Mouse (Mus musculus) c-Kit-negative CD71-positive TER-119-positive erythroid progenitor cells, embryonic 14.5 days (primary cell): Measurements from ENCODE around the gene Dcp1b.

Source experiments
- DNase-seq: peaks from one replicate; pipeline ENCODE4 v3.0.0-alpha.2; 2013; ENCODE audit warnings: low read depth, low spot score

Gene Dcp1b

DNA sequence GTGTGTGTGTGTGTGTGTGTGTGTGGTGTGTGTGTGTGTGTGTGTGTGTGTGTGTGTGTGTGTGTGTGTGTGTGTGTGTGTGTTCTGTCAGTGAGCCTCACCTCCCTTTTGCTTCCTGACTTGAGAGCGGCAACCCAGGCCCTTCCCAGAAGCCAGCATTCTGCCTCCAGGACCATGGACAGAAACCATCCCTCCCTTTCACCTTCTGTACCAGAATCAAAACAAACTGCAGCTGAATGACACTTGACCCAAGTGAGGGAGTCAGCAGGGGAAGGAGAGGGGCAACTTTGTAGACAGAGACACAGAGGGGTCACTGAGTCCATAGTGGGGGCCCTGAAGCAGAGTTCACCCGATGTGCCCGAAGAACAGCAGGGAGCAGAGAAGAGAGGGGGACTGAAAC is 58.0 kb downstream of the Dcp1b start:
- DNase-seq: no peak

DNA sequence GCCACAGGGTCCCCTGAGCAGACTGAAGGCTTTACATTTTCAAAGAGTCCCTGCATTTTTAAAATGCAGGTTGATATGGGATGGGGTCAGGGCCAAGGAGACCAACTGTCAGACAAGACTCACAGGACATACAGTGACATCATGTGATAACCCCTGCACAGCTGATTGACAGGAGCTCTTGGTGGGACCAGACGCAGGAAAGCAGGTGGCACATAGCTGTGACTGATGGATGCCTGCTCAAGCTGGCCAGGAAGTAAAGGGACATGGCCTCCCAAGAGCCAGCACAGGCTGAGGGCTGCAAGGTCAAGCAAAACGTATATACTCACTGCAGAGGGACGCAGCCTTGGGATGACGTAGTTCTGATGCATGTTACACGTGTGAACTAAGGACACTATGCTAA is 60.4 kb downstream of the Dcp1b start:
- no peak for DNase-seq

GRCm38 (mm10) chr6:119236241-119236640 is 61.2 kb downstream of the Dcp1b start, which contains the start of gene Cacna2d4:
TSS of gene Cacna2d4 (plus strand) at chr6:119236526.
- DNase-seq: no peak

DNA sequence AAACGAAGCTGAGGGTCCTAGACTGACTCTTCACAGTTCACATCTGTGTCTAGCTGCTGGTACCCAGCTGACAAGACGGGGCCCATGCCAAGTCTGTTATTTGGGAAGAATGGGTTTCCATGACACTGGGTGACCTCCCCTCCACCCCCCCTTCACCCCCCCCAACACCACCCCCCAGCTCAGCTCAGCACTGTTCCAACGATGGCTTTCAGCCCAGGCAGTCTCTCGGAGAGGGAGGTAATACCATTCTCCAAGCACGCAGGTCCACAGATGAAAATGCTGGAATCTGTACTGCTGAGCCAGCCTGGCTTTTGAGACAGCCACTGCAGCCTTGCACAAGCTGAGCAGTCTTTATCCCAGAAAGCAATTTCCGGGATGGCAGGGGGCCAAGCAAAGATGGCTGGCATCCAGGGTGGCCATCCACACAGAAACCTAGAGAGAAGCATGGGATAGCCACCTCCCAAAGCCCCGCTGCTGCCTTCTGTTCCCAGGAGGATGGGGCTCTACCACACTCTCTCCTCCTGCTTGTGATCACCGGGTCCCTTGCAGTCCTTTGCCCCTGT is 62.5 kb downstream of the Dcp1b start:
- no peak for DNase-seq

DNA sequence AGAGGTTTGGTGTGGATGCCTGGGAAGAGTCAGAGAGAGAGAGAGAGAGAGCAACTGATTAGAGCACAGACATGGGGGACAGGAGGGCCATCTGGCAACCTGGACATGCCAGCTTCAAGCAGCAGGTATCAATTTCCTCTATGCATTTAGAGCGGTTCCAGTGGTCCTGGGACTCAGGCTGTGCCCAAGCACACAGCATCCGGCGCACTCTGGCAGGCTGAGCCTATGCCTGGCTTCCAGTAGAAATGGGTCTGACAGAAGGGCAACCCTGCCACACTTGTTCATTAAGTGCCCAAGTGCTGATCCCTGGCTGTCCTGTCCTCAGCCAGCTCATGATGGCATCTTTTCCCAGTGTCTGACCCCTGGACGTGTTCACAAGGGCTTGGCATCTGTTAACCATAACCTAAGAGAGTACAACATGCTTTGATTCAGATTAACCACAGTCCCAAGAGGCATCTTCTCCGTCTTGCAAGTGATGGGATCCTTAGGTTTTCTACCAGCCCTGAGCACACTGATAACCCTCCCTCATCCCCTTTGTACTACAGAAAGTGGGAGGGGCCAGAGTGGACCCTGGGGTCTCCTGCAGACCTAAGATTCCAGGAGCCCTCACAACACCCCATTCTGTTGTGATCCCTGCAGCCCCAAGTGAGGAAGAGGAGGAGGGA is 64.4 kb downstream of the Dcp1b start:
- no peak for DNase-seq

GRCm38 (mm10) chr6:119240256-119240655 is 65.2 kb downstream of the Dcp1b start:
- no peak for DNase-seq

DNA sequence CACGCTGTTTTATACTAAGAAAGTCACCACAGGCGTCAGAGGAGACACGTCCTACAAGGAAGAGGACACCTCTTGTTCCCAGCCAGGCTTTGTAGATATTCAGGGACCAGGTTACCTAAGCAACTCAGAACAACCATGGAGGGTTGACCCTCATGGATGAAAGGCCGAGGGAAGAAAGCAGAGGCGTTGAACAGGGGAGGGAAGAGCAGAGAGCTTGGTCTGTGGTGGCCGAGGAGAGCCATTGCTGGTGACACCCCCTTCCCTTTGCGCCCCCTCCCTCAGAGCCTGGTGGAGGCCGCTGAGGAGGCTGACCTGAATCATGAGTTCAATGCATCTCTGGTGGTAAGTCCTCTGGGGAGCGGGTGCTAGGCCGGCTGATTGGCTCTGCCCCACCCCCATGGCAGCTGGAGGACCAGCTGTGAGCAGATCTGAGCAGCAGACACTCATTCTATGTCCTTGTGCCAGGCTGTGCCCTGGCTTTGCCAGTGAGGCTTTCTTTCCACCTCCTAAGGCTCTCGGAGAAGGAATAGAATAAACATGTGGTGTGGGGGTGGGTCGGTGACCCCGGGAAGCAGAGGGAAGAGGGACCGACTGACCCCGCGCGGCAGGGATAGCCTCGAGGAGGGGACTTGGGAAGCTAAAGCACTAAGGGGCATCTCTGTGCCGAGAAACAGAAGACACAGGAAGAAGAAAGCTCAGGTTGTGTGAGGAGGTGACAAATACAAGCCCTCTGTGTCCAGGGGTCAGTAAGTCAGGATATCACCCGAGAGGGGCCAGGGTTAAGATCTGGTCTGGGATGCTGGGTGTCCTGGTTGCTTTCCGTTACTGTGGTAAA is 66.0 kb downstream of the Dcp1b start:
- no peak for DNase-seq

- no peak for DNase-seq
These were observed 71.0 kb downstream of the Dcp1b start for GRCm38 (mm10) chr6:119246082-119246481.

GRCm38 (mm10) chr6:119248578-119248977 is 73.5 kb downstream of the Dcp1b start:
- DNase-seq: no peak

DNA sequence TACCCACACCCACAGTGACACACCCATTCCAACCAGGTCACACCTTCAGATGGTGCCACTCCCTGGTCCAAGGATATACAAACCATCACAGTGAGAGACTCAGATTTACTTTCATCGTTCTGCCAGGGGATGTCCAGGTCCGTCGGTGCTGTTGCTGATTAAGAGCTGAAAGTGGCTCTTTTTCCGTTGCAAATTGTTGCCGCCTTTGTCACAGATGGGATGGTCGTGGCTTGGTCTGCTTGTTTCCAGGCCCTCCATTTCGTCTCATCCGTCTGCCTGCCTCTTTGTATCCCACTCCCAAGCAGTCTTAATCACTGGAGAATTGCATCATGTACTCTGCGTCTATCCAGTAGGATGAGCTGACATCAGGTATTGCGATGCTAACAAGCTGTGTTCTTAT is 74.7 kb downstream of the Dcp1b start:
- no peak for DNase-seq

- no peak for DNase-seq
These were observed 76.7 kb downstream of the Dcp1b start for GRCm38 (mm10) chr6:119251704-119252103.
